Mouse (Mus musculus) embryonic fibroblast, embryonic 13.5 days (primary cell): ENCODE measurements at regions not wholly inside any gene's neighbourhood (a gene's known extent, or its start where the extent isn't known, plus 50 kb on each side); places are given as distances from the start of the nearest gene placed in this dataset.

ENCODE experiments used
- CTCF ChIP-seq: IDR thresholded peaks from 2 replicates; pipeline ENCODE4 v1.5.1; 2011; ENCODE audit warnings: mild to moderate bottlenecking, control low read depth, low read length, moderate library complexity, borderline replicate concordance; ENCODE audit not compliant: insufficient read depth
- POLR2A ChIP-seq: IDR thresholded peaks from 2 replicates; pipeline ENCODE4 v1.6.1; 2011; ENCODE audit warnings: low read depth, mild to moderate bottlenecking, control low read depth, low read length, moderate library complexity

- TF ChIP-seq CTCF (no peak), POLR2A (no peak)
These were observed 153.5 kb downstream of the Gm45692 start for GRCm38 (mm10) chr8:26272675-26273414.
